Mouse (Mus musculus): ENCODE data around the gene Vegfd. TPM values are rescaled to one million over a fixed set of nuclear protein-coding genes. Genes with fewer than 3 reads are reported as not detected.

Gene Vegfd
- polyA plus RNA-seq (2014; fragmentation: Nextera tagmentation; extraction: Ambion mirVana) = 16.0 and 19.3 TPM in 2 replicates

- WGBS = 35% methylated on average over 3 of the region's 3 CpGs
- Histone ChIP-seq H3K4me3 (ENCODE audit: low read length) (0 out of 2 replicates have a peak within 1 kb of the TSS, but pooled peaks have one; percentile 7), H3K36me3 (ENCODE audit: control insufficient read depth, insufficient read depth, low read length) (no peaks in the 10 kb centered on the region), H3K4me1 (ENCODE audit: control insufficient read depth, insufficient read depth, low read length) (no peaks in the 10 kb centered on the region), H3K9ac (ENCODE audit: low read depth, low read length) (no peak within 1 kb of the TSS), H3K27me3 (ENCODE audit: control insufficient read depth, insufficient read depth, low read length) (no peaks in the 10 kb centered on the region), H3K27ac (ENCODE audit: low read depth, low read length) (peak within 1 kb of the TSS; percentile 55; the same call in 1 of the 2 replicates), H3K4me2 (replicated peaks; ENCODE audit: low read depth, low read length) (no peak within 1 kb of the TSS; the same call in 1 of the 2 replicates), H3K9me3 (ENCODE audit: control insufficient read depth, low read length) (no peaks in the 10 kb centered on the region)
- no peak for ATAC-seq (ENCODE audit: low FRiP score, low TSS enrichment)
These were observed at the start of gene Vegfd for GRCm38 (mm10) chrX:164373081-164373480. TSS of gene Vegfd (plus strand) at chrX:164373378.

GRCm38 (mm10) chrX:164323391-164323913 lies 49.7 kb upstream of the Vegfd start:
- ATAC-seq (ENCODE audit: low FRiP score, low TSS enrichment) = no peak
- no peak overlapping the region for H3K4me3 ChIP-seq (ENCODE audit: low read length)
- H3K27ac ChIP-seq (ENCODE audit: low read depth, low read length) = no peak overlapping the region
- no peaks in the 10 kb centered on the region for H3K36me3 ChIP-seq (ENCODE audit: control insufficient read depth, insufficient read depth, low read length)
- H3K27me3 ChIP-seq (ENCODE audit: control insufficient read depth, insufficient read depth, low read length) = no peaks in the 10 kb centered on the region
- H3K4me1 ChIP-seq (ENCODE audit: control insufficient read depth, insufficient read depth, low read length) = no peaks in the 10 kb centered on the region
- no peak overlapping the region for H3K4me2 ChIP-seq (replicated peaks; ENCODE audit: low read depth, low read length)
- no peak overlapping the region for H3K9ac ChIP-seq (ENCODE audit: low read depth, low read length)
- 65% methylated on average over 4 of the region's 4 CpGs for WGBS
- no peaks in the 10 kb centered on the region for H3K9me3 ChIP-seq (ENCODE audit: control insufficient read depth, low read length)

- 88% methylated on average over 2 of the region's 2 CpGs for WGBS
- Histone ChIP-seq H3K4me2 (replicated peaks; ENCODE audit: low read depth, low read length) (no peak overlapping the region), H3K9me3 (ENCODE audit: control insufficient read depth, low read length) (no peaks in the 10 kb centered on the region), H3K27ac (ENCODE audit: low read depth, low read length) (no peak overlapping the region), H3K4me3 (ENCODE audit: low read length) (no peak overlapping the region), H3K9ac (ENCODE audit: low read depth, low read length) (no peak overlapping the region), H3K27me3 (ENCODE audit: control insufficient read depth, insufficient read depth, low read length) (no peaks in the 10 kb centered on the region), H3K4me1 (ENCODE audit: control insufficient read depth, insufficient read depth, low read length) (no peaks in the 10 kb centered on the region), H3K36me3 (ENCODE audit: control insufficient read depth, insufficient read depth, low read length) (no peaks in the 10 kb centered on the region)
- no peak for ATAC-seq (ENCODE audit: low FRiP score, low TSS enrichment)
These were observed 42.8 kb upstream of the Vegfd start for GRCm38 (mm10) chrX:164330351-164330750.

- H3K27me3 ChIP-seq (ENCODE audit: control insufficient read depth, insufficient read depth, low read length) = no peaks in the 10 kb centered on the region
- 79% methylated on average over 3 of the region's 3 CpGs for WGBS
- no peak for ATAC-seq (ENCODE audit: low FRiP score, low TSS enrichment)
- no peaks in the 10 kb centered on the region for H3K36me3 ChIP-seq (ENCODE audit: control insufficient read depth, insufficient read depth, low read length)
- H3K9ac ChIP-seq (ENCODE audit: low read depth, low read length) = no peak overlapping the region
- H3K4me1 ChIP-seq (ENCODE audit: control insufficient read depth, insufficient read depth, low read length) = no peaks in the 10 kb centered on the region
- H3K27ac ChIP-seq (ENCODE audit: low read depth, low read length) = no peak overlapping the region
- H3K4me2 ChIP-seq (replicated peaks; ENCODE audit: low read depth, low read length) = no peak overlapping the region
- H3K4me3 ChIP-seq (ENCODE audit: low read length) = no peak overlapping the region
- no peaks in the 10 kb centered on the region for H3K9me3 ChIP-seq (ENCODE audit: control insufficient read depth, low read length)
These were observed 42.4 kb upstream of the Vegfd start for GRCm38 (mm10) chrX:164330766-164331165.

GRCm38 (mm10) chrX:164338591-164338990 lies 34.6 kb upstream of the Vegfd start:
- H3K27ac ChIP-seq (ENCODE audit: low read depth, low read length) = no peak overlapping the region

GRCm38 (mm10) chrX:164345359-164345938 lies 27.7 kb upstream of the Vegfd start:
- Histone ChIP-seq H3K27me3 (ENCODE audit: control insufficient read depth, insufficient read depth, low read length) (no peaks in the 10 kb centered on the region), H3K27ac (ENCODE audit: low read depth, low read length) (no peak overlapping the region), H3K36me3 (ENCODE audit: control insufficient read depth, insufficient read depth, low read length) (no peaks in the 10 kb centered on the region), H3K4me1 (ENCODE audit: control insufficient read depth, insufficient read depth, low read length) (no peaks in the 10 kb centered on the region), H3K9ac (ENCODE audit: low read depth, low read length) (no peak overlapping the region), H3K9me3 (ENCODE audit: control insufficient read depth, low read length) (no peaks in the 10 kb centered on the region), H3K4me2 (replicated peaks; ENCODE audit: low read depth, low read length) (no peak overlapping the region), H3K4me3 (ENCODE audit: low read length) (no peak overlapping the region)
- WGBS = 87% methylated on average over 4 of the region's 4 CpGs
- ATAC-seq (ENCODE audit: low FRiP score, low TSS enrichment) = no peak

More at GRCm38 (mm10) chrX:164338591-164338990, 34.6 kb upstream of the Vegfd start:
- Histone ChIP-seq H3K4me2 (replicated peaks; ENCODE audit: low read depth, low read length) (no peak overlapping the region), H3K4me3 (ENCODE audit: low read length) (no peak overlapping the region), H3K9me3 (ENCODE audit: control insufficient read depth, low read length) (no peaks in the 10 kb centered on the region), H3K36me3 (ENCODE audit: control insufficient read depth, insufficient read depth, low read length) (no peaks in the 10 kb centered on the region), H3K27me3 (ENCODE audit: control insufficient read depth, insufficient read depth, low read length) (no peaks in the 10 kb centered on the region), H3K4me1 (ENCODE audit: control insufficient read depth, insufficient read depth, low read length) (no peaks in the 10 kb centered on the region), H3K9ac (ENCODE audit: low read depth, low read length) (no peak overlapping the region)
- WGBS = 79% methylated on average over 4 of the region's 4 CpGs
- no peak for ATAC-seq (ENCODE audit: low FRiP score, low TSS enrichment)

- Histone ChIP-seq H3K36me3 (ENCODE audit: control insufficient read depth, insufficient read depth, low read length) (no peaks in the 10 kb centered on the region), H3K4me1 (ENCODE audit: control insufficient read depth, insufficient read depth, low read length) (no peaks in the 10 kb centered on the region), H3K9ac (ENCODE audit: low read depth, low read length) (no peak overlapping the region), H3K9me3 (ENCODE audit: control insufficient read depth, low read length) (no peaks in the 10 kb centered on the region), H3K27me3 (ENCODE audit: control insufficient read depth, insufficient read depth, low read length) (no peaks in the 10 kb centered on the region), H3K4me3 (ENCODE audit: low read length) (no peak overlapping the region), H3K4me2 (replicated peaks; ENCODE audit: low read depth, low read length) (no peak overlapping the region), H3K27ac (ENCODE audit: low read depth, low read length) (no peak overlapping the region)
- 75% methylated on average over 3 of the region's 3 CpGs for WGBS
- no peak for ATAC-seq (ENCODE audit: low FRiP score, low TSS enrichment)
These were observed 24.2 kb upstream of the Vegfd start for GRCm38 (mm10) chrX:164348937-164349336.

GRCm38 (mm10) chrX:164365153-164365865 lies 7.9 kb upstream of the Vegfd start:
- no peaks in the 10 kb centered on the region for H3K9me3 ChIP-seq (ENCODE audit: control insufficient read depth, low read length)
- no peak overlapping the region for H3K4me3 ChIP-seq (ENCODE audit: low read length)
- no peaks in the 10 kb centered on the region for H3K36me3 ChIP-seq (ENCODE audit: control insufficient read depth, insufficient read depth, low read length)
- H3K9ac ChIP-seq (ENCODE audit: low read depth, low read length) = no peak overlapping the region
- no peak; the same call in 1 of the 2 replicates for ATAC-seq (ENCODE audit: low FRiP score, low TSS enrichment)
- no peak overlapping the region for H3K27ac ChIP-seq (ENCODE audit: low read depth, low read length)
- H3K4me1 ChIP-seq (ENCODE audit: control insufficient read depth, insufficient read depth, low read length) = no peaks in the 10 kb centered on the region
- no peaks in the 10 kb centered on the region for H3K27me3 ChIP-seq (ENCODE audit: control insufficient read depth, insufficient read depth, low read length)
- no peak overlapping the region for H3K4me2 ChIP-seq (replicated peaks; ENCODE audit: low read depth, low read length)
- WGBS = 77% methylated on average over 4 of the region's 4 CpGs

- Histone ChIP-seq H3K4me2 (replicated peaks; ENCODE audit: low read depth, low read length) (no peak overlapping the region), H3K27me3 (ENCODE audit: control insufficient read depth, insufficient read depth, low read length) (no peaks in the 10 kb centered on the region), H3K27ac (ENCODE audit: low read depth, low read length) (no peak overlapping the region), H3K4me3 (ENCODE audit: low read length) (no peak overlapping the region), H3K36me3 (ENCODE audit: control insufficient read depth, insufficient read depth, low read length) (no peaks in the 10 kb centered on the region), H3K9ac (ENCODE audit: low read depth, low read length) (no peak overlapping the region), H3K9me3 (ENCODE audit: control insufficient read depth, low read length) (no peaks in the 10 kb centered on the region), H3K4me1 (ENCODE audit: control insufficient read depth, insufficient read depth, low read length) (no peaks in the 10 kb centered on the region)
- ATAC-seq (ENCODE audit: low FRiP score, low TSS enrichment) = no peak
- 66% methylated on average over 3 of the region's 3 CpGs for WGBS
These were observed 2.6 kb upstream of the Vegfd start for GRCm38 (mm10) chrX:164370576-164370975.

Measured in kidney, embryonic 14.5 days (tissue).